Mouse (Mus musculus) CH12F3 (cell line): Measurements from ENCODE around the gene Gm438.
"Not testable (repeated sequence)": the region's sequence is repeated elsewhere in the genome, so short reads cannot be mapped to it uniquely, and the experiment has no call there.

Source experiments
- in situ Hi-C: fragments of 300-500 bp; cut with MboI; formaldehyde crosslinking; loops from 2 replicates; pipeline ENCODE4 v1.14.3; 2020; ENCODE audit warnings: low sequenced_read_pairs

Gene Gm438

DNA sequence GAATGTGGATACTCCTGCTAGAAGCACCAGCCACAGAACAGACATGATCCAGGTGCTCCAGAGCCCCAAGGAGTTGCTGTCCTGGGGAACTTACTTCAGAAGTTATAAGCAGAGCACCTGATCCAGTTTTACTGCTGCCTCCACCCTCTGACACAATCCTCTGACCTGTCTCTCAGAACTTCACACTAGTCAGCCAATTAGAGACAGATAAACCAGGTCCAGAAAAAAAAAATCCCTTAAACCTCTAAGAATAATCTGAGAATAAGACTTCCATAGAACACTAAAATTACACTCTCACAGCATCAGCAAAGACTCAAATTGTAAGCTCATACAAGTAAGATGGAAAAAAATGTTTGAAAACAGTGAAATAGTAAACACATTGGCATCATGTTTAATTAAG, at the start of gene Gm438:
Gm438 (minus strand) TSS at position 101 of the 400 bp plus-strand sequence.
- in situ Hi-C loops = no loop called here

DNA sequence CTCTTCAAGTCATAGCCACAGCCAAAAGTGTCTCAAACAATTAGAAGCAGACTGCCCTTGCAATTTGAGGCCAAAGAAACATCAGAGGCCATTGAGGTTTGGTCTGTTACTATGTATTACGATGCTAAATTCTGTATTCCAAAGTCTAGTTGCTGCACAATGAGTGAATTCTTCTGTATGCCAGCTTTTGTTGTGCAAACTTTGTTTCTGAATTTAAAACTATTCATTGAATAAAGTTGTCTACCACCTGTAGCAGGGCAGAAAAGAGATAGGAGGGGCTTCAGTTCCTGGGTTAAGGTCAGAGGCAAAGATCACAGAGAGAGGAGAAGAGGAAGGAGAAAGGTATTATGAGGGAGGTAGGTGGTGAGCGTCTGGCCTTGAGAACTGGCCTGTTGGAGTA, 38.3 kb upstream of the Gm438 start:
- in situ Hi-C loops = no loop called here

DNA sequence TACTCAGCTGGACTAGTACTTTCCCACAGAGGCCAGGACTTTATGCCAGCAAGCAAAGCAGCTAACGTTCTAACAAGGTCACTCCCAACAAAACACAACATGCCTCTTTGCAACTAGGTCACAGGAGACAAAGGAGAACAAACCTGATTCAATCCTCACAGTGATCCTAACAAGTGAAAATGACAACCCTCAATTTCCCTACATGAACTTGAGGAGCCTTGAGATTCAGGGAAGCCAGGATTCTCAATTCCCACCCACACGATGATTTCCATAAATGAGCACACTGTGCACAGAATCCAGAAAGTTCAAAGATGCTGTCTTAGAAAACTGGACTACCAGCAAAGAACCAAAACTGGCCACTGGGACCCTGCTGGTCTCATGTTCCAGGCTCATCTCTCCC, 37.6 kb upstream of the Gm438 start:
- in situ Hi-C loops = no loop called here

DNA sequence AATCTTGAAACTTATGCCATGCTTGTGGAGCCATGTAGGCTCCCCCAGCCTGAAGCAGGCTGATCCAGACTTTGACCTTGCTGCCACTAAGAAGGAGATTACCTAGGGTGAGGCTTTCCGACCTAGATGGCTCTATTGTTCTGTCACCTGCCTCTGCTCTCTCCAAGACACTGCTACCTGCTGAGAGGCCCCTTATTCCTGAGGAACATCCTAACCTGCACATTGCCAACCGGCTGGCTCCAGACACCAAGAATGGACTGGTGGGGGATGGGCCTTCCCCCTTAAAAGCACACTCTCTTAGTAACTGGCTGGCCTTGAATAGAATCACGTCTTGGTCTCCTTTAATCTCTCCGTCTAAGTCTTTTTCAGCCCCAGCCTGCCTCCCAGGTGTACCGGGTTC, 20.8 kb upstream of the Gm438 start:
- in situ Hi-C loops = not testable (repeated sequence)

DNA sequence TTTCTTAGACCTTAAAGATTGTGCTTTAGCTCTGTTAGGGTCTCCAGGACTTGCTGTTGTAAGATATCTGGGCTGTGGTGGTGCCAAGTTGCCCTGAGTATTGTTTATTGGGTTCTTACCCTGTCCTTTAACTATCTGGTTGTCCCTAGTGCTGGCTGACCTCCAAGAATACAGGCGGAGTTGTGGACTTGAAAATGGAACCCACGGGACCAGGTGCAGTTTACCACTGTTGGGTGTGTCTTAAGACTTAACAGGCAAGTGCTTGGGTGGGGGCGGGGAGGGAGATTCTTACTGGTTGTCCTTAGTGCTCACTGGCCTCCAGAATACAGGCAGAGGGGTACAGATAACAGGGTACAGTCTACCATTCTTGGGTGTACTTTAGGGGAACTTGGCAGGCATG, 17.2 kb upstream of the Gm438 start:
- in situ Hi-C loops = no loop called here

DNA sequence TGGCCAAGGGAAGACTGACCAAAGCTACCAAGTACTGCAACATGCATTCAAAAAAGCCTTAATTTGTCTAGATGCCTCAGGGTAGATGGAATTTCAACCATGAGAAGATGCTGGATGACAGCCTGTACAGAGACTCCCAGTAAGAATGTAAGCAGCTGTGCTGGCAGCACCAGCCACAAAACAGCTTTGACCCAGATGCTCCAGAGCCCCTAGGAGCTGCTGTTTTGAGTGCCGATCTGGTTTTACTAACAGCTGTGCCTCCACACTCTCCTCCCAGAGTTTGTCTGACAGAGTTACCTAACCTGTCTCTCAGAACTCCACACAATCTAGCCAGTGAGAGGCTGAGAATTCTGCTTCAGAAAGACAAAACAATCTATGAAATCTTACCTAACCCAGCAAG, 3.8 kb upstream of the Gm438 start:
- in situ Hi-C loops = no loop called here

DNA sequence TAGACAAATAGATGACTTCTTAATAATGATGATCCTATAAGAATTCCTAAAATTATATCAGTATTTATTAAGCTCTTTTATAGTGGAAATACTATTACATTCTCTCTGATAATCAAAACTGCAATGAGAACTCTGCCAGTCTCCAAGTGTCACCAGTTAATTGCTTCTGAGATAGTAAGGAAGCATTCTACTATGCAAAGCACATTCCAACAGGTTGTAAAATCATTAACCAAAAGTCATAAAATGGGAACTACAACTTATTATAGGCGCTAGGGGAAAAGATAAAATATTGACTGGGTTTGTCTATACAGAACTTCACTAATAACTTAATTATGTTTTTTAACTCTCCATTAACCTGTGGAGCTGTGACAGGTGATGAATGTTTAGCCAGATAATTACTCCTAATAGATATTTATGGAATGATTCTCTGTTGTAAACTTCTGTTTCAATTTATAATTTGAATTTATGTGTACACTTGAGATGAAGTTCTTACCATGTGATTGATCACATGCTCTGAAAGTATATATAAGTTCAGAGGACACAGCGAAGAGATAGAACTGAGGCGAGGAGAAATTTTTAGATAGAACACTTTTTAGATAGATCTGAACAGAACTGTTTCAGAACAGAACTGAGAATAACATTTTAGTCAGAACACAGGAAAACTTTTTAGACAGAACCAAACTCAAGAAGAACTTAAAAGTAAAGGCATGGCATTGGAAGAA, 3.7 kb downstream of the Gm438 start:
- in situ Hi-C loops = no loop called here

DNA sequence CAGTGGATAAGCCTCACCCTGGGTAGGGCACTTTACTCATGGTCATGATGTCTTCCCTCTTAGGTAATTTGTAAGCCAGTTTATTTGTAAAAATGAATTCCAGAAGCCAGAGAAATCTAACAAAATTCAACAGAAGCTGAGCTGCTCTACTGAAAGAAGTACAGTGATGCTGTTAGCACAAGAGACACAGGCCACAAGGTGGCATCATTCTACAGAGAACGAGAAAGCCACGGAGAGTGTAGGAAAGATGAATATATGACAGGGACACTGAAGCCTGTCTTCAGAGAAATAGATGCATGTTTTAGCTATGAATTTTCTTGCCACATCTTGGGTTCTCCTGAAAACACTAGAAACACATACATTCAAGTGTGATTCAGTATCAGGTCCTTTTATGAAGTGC, 20.7 kb downstream of the Gm438 start:
- in situ Hi-C loops = no loop called here

DNA sequence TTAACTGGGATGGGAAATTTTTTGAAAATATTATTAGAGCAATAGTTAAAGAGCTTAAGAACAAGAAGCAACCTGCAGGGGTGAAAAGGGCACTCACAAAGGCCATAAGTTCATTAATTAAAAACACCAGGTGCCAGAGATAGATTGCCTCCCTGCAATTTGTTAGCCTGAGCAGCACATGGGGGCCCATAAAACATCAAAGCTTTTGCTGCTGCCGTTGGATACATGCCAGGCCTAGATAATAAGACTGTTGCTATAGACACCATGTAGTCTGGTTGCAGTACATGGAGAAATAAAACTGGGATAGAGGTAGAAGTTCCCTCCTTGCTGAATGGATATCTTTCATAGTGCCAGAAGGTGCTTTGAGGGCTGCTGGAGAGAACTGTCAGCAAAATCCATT, 37.2 kb downstream of the Gm438 start:
- in situ Hi-C loops = no loop called here
